Mouse (Mus musculus): ENCODE data around the gene Gm21258.
"Not testable (repeated sequence)": the region's sequence is repeated elsewhere in the genome, so short reads cannot be mapped to it uniquely, and the experiment has no call there.

The Gm21258 gene

DNA sequence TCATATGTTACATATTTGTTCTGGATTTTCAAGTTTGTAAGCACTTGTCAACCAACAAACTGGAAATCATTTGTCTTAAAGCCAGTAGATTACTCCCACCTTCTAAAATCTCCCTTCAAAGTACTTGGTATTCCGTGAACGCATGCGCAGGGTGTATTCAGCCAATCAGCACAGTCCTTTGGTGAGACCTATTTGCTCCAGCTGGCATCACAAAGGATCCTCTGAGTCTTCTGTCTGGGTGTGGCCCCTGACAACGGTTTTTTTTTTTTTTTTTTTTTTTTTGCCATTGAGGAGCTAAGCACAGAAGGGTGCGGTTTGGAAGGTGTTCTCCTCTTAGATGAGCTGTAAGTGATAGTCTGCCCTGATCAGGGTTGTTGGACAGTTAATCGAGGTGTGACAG is at the start of gene Gm21258:
Gm21258 (plus strand) TSS at position 301 of the 400 bp plus-strand sequence.
- DNase-seq (ENCODE audit: low spot score in 2 of 2) = not testable (repeated sequence)

All from thymus, postnatal 10 days (tissue).